Mouse (Mus musculus) left cerebral cortex, adult 8-10 months (tissue): ENCODE measurements at regions not wholly inside any gene's neighbourhood (a gene's known extent, or its start where the extent isn't known, plus 50 kb on each side); places are given as distances from the start of the nearest gene placed in this dataset.

ENCODE experiments used
- DNase-seq, 2 experiments: peaks; one replicate each; pipeline ENCODE4 v3.0.0; 2022; ENCODE audit warnings: low spot score in 2 of 2

- no peak for DNase-seq
Measured at GRCm38 (mm10) chr19:37492572-37492971, 57.6 kb upstream of the Exoc6 start.

GRCm38 (mm10) chr19:37493378-37493777 is 56.8 kb upstream of the Exoc6 start:
- no peak for DNase-seq

GRCm38 (mm10) chr19:37493921-37494485 is 56.2 kb upstream of the Exoc6 start:
- no peak for DNase-seq

- no peak for DNase-seq
Measured at GRCm38 (mm10) chr19:37494806-37495205, 55.4 kb upstream of the Exoc6 start.

GRCm38 (mm10) chr19:37495319-37496270 is 54.6 kb upstream of the Exoc6 start:
- DNase-seq, result no peak

DNA sequence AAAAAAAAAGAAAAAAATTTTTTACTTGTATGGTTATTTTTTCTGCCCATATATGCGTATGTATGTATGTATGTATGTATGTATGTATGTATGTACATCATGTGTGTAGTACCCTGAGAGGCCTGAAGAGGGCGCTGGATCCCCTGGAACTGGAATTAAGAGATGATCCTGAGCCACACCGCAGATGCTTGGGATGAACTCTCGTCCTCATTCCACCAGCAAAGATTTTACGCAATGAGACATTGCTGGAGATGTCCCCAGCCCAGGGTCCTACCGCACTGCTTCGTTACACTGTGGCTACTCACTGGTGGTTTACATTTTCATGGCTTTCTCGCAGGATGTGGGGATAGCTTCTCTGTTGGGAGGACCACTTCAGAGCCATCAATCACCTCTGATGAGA is 53.5 kb upstream of the Exoc6 start:
- DNase-seq, result no peak

DNA sequence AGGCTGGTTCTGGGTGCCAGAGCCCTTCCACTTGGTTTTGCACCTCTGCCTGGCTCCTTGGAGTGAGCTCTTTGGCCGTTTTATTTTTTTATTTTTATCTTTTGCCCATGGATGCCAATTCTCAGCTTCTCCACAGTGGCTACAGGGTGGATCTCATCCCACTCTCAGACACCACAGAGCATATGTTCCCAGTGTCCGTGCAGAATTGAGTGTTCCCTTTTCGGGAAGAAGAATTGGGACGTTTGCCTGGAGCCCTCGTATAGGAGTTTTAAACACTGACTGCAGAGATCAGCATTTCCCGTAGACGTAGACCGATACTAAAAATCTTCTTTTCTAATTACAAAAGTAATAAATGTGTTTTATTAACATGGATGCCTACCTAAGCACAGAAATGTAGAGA is 53.1 kb upstream of the Exoc6 start:
- DNase-seq, result peak in 1 of 2 experiments; percentile 23

- no peak for DNase-seq
Measured at GRCm38 (mm10) chr19:37498438-37498837, 51.8 kb upstream of the Exoc6 start.
